Comparison of ENCODE assay signal across 8 mouse cellular contexts in the genomic region with DNA sequence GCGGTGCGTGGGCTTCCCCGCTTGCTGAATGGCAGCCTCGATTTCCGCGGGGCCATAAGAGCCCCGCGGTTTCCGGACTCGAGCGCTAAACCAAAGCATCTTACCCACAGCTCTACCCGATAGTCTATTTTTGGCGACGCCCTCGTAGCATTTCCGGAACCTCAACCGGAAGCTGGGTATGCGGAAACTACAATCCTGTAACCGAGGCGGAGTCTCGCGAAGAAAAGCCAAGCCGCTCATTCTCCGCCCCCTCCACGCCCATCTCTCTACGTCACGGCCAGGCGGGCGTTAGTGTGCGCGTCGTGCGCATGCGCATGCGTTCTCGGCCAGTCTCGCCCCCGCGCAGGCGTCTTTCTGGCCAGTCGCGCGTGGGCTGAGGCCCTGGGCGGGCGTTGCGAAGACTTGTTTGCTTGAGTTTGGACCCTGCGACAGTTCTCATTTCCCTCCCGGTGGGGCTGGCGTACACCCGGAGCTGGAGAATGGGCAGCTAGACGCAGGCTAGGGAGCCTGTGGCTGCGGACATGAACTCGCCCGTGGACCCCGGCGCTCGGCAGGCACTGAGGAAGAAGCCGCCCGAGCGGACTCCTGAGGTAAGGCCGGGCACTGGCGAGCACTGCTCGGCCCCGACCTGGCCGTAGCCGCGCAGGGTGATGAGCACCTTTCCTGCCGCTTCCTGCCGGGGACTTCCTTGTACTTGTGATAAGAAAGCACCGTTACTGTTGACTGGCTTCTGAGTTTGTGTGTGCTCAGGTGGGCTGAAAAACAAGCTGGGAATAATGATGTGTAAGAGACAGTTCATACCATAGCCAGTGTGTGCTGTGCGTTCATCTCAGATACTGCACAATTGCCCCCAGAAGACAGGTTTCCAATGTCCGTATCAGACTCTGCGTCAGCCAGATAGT. TPM values are rescaled to one million over a fixed set of nuclear protein-coding genes. Genes with fewer than 3 reads are reported as not detected.
DNase-seq lines count a peak whose midpoint lies in the region; ATAC-seq and TF ChIP-seq lines count a peak whose summit lies in the region.

Gene Rapgef6 (plus strand): TSS at position 319 of the 902 bp plus-strand sequence.

- TF ChIP-seq POLR2A in olfactory bulb, adult 2 months (IDR thresholded peaks at IDR 0.05; ENCODE audit: insufficient read depth, low read depth, low read length) = peak; percentile 80
- peak; percentile 86 for TF ChIP-seq POLR2A in thymus, adult 2 months (IDR thresholded peaks at IDR 0.05; ENCODE audit: control insufficient read depth, extremely low read depth, insufficient read depth, low read length, poor library complexity)

- intact Hi-C loops in heart, postnatal 36 days (cut with DNase I) = loop anchor here (2.0 to 10.0 kb wide), 3 partner anchors 84 to 408 kb away; partner anchors contain the start of genes Fnip1, Hint1 and Lyrm7

- DNase-seq in G1E (ENCODE audit: low spot score) = peak; percentile 72
- peak; percentile 98 to 99 for DNase-seq in cerebellum, adult 18-20 months
- DNase-seq in heart, postnatal 36 days = peak; percentile 99
- DNase-seq in layer of hippocampus, adult 2 months (ENCODE audit: low spot score in 2 of 2) = peak; percentile 98 to 99
- peak; percentile 100 for DNase-seq in lung, embryonic 14.5 days
- DNase-seq in thymus, adult 2 months = peak; percentile 99

- H3K9me3 ChIP-seq in G1E (replicated peaks) = no peaks in the 10 kb centered on the region
- H3K9me3 ChIP-seq in forebrain, embryonic 16.5 days (ENCODE audit: control insufficient read depth, low read length) = no peaks in the 10 kb centered on the region
- no peaks in the 10 kb centered on the region for H3K9me3 ChIP-seq in lung, embryonic 14.5 days (ENCODE audit: low read depth, low read length)

- peak within 1 kb of the TSS; percentile 97 for H3K27ac ChIP-seq in forebrain, embryonic 16.5 days (ENCODE audit: low read length)
- H3K27ac ChIP-seq in layer of hippocampus, adult 2 months = peak within 1 kb of the TSS; percentile 95
- peak within 1 kb of the TSS; percentile 97 for H3K27ac ChIP-seq in lung, embryonic 14.5 days (ENCODE audit: low read depth)
- peak within 1 kb of the TSS; percentile 93 for H3K27ac ChIP-seq in olfactory bulb, adult 2 months (ENCODE audit: insufficient read depth, low read depth, low read length)
- H3K27ac ChIP-seq in thymus, adult 2 months (ENCODE audit: control insufficient read depth, insufficient read depth, low read length) = peak within 1 kb of the TSS; percentile 66

- TF ChIP-seq CTCF in G1E (IDR thresholded peaks at IDR 0.05; ENCODE audit: low read depth, low read length) = no peak
- no peak for TF ChIP-seq CTCF in layer of hippocampus, adult 2 months (conservative IDR thresholded peaks at IDR 0.05)
- TF ChIP-seq CTCF in lung, embryonic 14.5 days (IDR thresholded peaks at IDR 0.05; ENCODE audit: low read depth) = no peak
- TF ChIP-seq CTCF in olfactory bulb, adult 2 months (IDR thresholded peaks at IDR 0.05; ENCODE audit: insufficient read depth, low read depth, low read length) = peak; percentile 22; the same call in 1 of the 2 replicates
- TF ChIP-seq CTCF in thymus, adult 2 months (IDR thresholded peaks at IDR 0.05; ENCODE audit: borderline replicate concordance, control insufficient read depth, extremely low read depth, insufficient read depth, low read length, poor library complexity) = peak; percentile 57; the same call in 1 of the 2 replicates

- no peaks in the 10 kb centered on the region for H3K27me3 ChIP-seq in G1E (ENCODE audit: insufficient read depth, low read length)
- H3K27me3 ChIP-seq in forebrain, embryonic 16.5 days (replicated peaks; ENCODE audit: control insufficient read depth, insufficient read depth, low read length) = no peaks in the 10 kb centered on the region
- no peaks in the 10 kb centered on the region for H3K27me3 ChIP-seq in lung, embryonic 14.5 days (ENCODE audit: insufficient read depth, low read length)
- no peaks in the 10 kb centered on the region for H3K27me3 ChIP-seq in thymus, adult 2 months (ENCODE audit: control insufficient read depth, insufficient read depth, low read length)

- H3K4me1 ChIP-seq in G1E (ENCODE audit: insufficient read depth, low read depth, low read length) = peaks cover 32% of the 10 kb centered on the region
- H3K4me1 ChIP-seq in forebrain, embryonic 16.5 days (replicated peaks; ENCODE audit: control insufficient read depth, insufficient read depth, low read length) = peaks cover 21% of the 10 kb centered on the region
- H3K4me1 ChIP-seq in lung, embryonic 14.5 days (ENCODE audit: insufficient read depth) = peaks cover 7% of the 10 kb centered on the region; the same call in 1 of the 2 replicates
- H3K4me1 ChIP-seq in olfactory bulb, adult 2 months (ENCODE audit: control insufficient read depth, insufficient read depth, low read length) = no peaks in the 10 kb centered on the region
- peaks cover 6% of the 10 kb centered on the region for H3K4me1 ChIP-seq in thymus, adult 2 months (replicated peaks; ENCODE audit: control insufficient read depth, insufficient read depth, low read length)

- H3K9ac ChIP-seq in forebrain, embryonic 16.5 days (replicated peaks; ENCODE audit: low read depth, low read length) = peak within 1 kb of the TSS; percentile 83
- H3K9ac ChIP-seq in lung, embryonic 14.5 days = peak within 1 kb of the TSS; percentile 87

- H3K4me3 ChIP-seq in G1E (ENCODE audit: low read depth, low read length) = peak within 1 kb of the TSS; percentile 96
- H3K4me3 ChIP-seq in forebrain, embryonic 16.5 days (replicated peaks; ENCODE audit: low read length) = peak within 1 kb of the TSS; percentile 100
- peak within 1 kb of the TSS; percentile 64 for H3K4me3 ChIP-seq in layer of hippocampus, adult 2 months
- H3K4me3 ChIP-seq in lung, embryonic 14.5 days (ENCODE audit: low read depth, low read length) = peak within 1 kb of the TSS; percentile 87
- peak within 1 kb of the TSS; percentile 96 for H3K4me3 ChIP-seq in olfactory bulb, adult 2 months (ENCODE audit: insufficient read depth, low read depth, low read length)
- H3K4me3 ChIP-seq in thymus, adult 2 months (ENCODE audit: control insufficient read depth, insufficient read depth, low read length) = peak within 1 kb of the TSS; percentile 77

- H3K36me3 ChIP-seq in G1E (replicated peaks) = peaks cover 10% of the 10 kb centered on the region
- H3K36me3 ChIP-seq in forebrain, embryonic 16.5 days (ENCODE audit: control insufficient read depth, insufficient read depth) = no peaks in the 10 kb centered on the region
- no peaks in the 10 kb centered on the region for H3K36me3 ChIP-seq in lung, embryonic 14.5 days (ENCODE audit: insufficient read depth)
- no peaks in the 10 kb centered on the region for H3K36me3 ChIP-seq in thymus, adult 2 months (ENCODE audit: control insufficient read depth, insufficient read depth, low read length)

- WGBS in forebrain, embryonic 16.5 days = under 1% methylated on average over 73 of the region's 73 CpGs
- WGBS in lung, embryonic 14.5 days = under 1% methylated on average over 73 of the region's 73 CpGs
- under 1% methylated on average over 73 of the region's 73 CpGs for WGBS in olfactory bulb, adult 2 months
- WGBS in thymus, adult 2 months = under 1% methylated on average over 73 of the region's 73 CpGs

- peak within 1 kb of the TSS; percentile 91 for H3K4me2 ChIP-seq in forebrain, embryonic 16.5 days (ENCODE audit: low read length)
- peak within 1 kb of the TSS; percentile 83 for H3K4me2 ChIP-seq in lung, embryonic 14.5 days

- peak; percentile 93 for ATAC-seq in G1E (ENCODE audit: extremely low read depth, insufficient number of reproducible peaks, low FRiP score, poor library complexity, severe bottlenecking)
- peak; percentile 98 for ATAC-seq in forebrain, embryonic 16.5 days
- peak; percentile 97 for ATAC-seq in lung, embryonic 14.5 days (ENCODE audit: insufficient read depth)

RNA-seq across cellular contexts. Expression of gene Rapgef6, which starts in this region (rescaled TPM):
- 60.4 and 76.5 TPM in 2 replicates for total RNA-seq in G1E (2014; fragmentation: Nextera tagmentation)
- 44.8 and 49.0 TPM in 2 replicates for total RNA-seq in G1E (2017)
- polyA plus RNA-seq in G1E (2012) = 16.2 and 18.9 TPM in 2 replicates
- 32.5 and 40.9 TPM in 2 replicates for polyA plus RNA-seq in forebrain, embryonic 16.5 days (2015; fragmentation: Nextera tagmentation; extraction: Ambion mirVana)
- total RNA-seq in heart, postnatal 36 days (2021) = 10 to 100 TPM; 17.5 to 18.4 TPM
- total RNA-seq in layer of hippocampus, adult 2 months (2021) = 10 to 100 TPM; 42.9 to 53.3 TPM
- 33.2 TPM in 2 replicates for polyA plus RNA-seq in lung, embryonic 14.5 days (2014; fragmentation: Nextera tagmentation; extraction: Ambion mirVana)
- not detected in 2 replicates for polyA plus RNA-seq in olfactory bulb, adult 2 months (2012; ENCODE audit: insufficient read depth, insufficient read length, low replicate concordance, missing spikeins)
- polyA plus RNA-seq in thymus, adult 2 months (2012; rRNA removed) = 73.9 and 82.0 TPM in 2 replicates

Comparison
In these comparisons a context has a peak if more than half of its experiments do, and no peak if none do; other contexts are left out.
1. Peak in every context shown above with its lines: DNase-seq, ATAC-seq, H3K4me3 ChIP-seq and H3K27ac ChIP-seq.
2. CTCF ChIP-seq: peak in olfactory bulb, adult 2 months (single experiment) and thymus, adult 2 months (single experiment); none in G1E (single experiment), layer of hippocampus, adult 2 months (single experiment) and lung, embryonic 14.5 days (single experiment).